Mouse (Mus musculus): ENCODE results near the gene Zbtb16.

DNA sequence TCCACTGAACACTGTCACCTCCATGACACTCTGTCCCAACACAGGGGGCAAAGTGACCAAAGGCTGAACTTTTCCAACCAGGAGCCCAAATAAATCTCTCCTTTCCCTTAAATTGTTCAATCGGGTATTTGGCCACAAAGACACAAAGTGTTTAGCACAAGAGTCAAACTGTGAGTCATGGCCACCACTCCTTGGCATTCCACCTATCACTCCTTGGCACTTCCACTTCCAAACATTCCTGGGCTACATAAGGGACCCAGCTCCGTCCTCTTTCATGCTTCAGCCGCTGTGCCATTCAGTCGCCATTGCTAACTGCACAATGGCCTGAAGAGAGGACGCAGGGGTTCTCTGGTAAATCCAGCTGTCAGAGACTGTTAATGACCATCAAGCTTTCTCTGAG is 151.9 kb downstream of the Zbtb16 start:
- TF ChIP-seq CTCF (IDR thresholded peaks at IDR 0.05) (no peak), POLR2A (IDR thresholded peaks at IDR 0.05; ENCODE audit: insufficient read depth, low read depth, low read length) (no peak)
